Mouse (Mus musculus): Measurements from ENCODE around the gene Vmn1r210. TPM values are rescaled to one million over a fixed set of nuclear protein-coding genes. Genes with fewer than 3 reads are reported as not detected.
"Not testable (repeated sequence)": the region's sequence is repeated elsewhere in the genome, so short reads cannot be mapped to it uniquely, and the experiment has no call there.

The Vmn1r210 gene
- not detected in 2 replicates for total RNA-seq (2015; ENCODE audit: low replicate concordance)
- not detected in 2 replicates for total RNA-seq (2017; ENCODE audit: low replicate concordance)

- no peak for ATAC-seq (replicated peaks; ENCODE audit: low FRiP score, poor library complexity, severe bottlenecking)
These were observed at the start of gene Vmn1r210 for GRCm38 (mm10) chr13:22831248-22831647. TSS of gene Vmn1r210 (minus strand) at chr13:22831348.

GRCm38 (mm10) chr13:22879257-22879656, 48.1 kb upstream of the Vmn1r210 start:
- ATAC-seq (replicated peaks; ENCODE audit: low FRiP score, poor library complexity, severe bottlenecking) = no peak

- ATAC-seq (replicated peaks; ENCODE audit: low FRiP score, poor library complexity, severe bottlenecking) = no peak
These were observed 26.3 kb upstream of the Vmn1r210 start, which contains the start of gene Vmn1r211 for GRCm38 (mm10) chr13:22857461-22857860. TSS of gene Vmn1r211 (minus strand) at chr13:22857561.

- ATAC-seq (replicated peaks; ENCODE audit: low FRiP score, poor library complexity, severe bottlenecking) = no peak
These were observed 23.6 kb upstream of the Vmn1r210 start for GRCm38 (mm10) chr13:22854760-22855159.

- ATAC-seq (replicated peaks; ENCODE audit: low FRiP score, poor library complexity, severe bottlenecking) = no peak
These were observed 15.7 kb upstream of the Vmn1r210 start for GRCm38 (mm10) chr13:22846798-22847197.

GRCm38 (mm10) chr13:22844304-22844703, 13.2 kb upstream of the Vmn1r210 start:
- ATAC-seq (replicated peaks; ENCODE audit: low FRiP score, poor library complexity, severe bottlenecking) = not testable (repeated sequence)

- not testable (repeated sequence) for ATAC-seq (replicated peaks; ENCODE audit: low FRiP score, poor library complexity, severe bottlenecking)
These were observed 1.8 kb downstream of the Vmn1r210 start for GRCm38 (mm10) chr13:22829395-22829794.

- ATAC-seq (replicated peaks; ENCODE audit: low FRiP score, poor library complexity, severe bottlenecking) = not testable (repeated sequence)
These were observed 9.5 kb downstream of the Vmn1r210 start for GRCm38 (mm10) chr13:22821601-22822000.

- ATAC-seq (replicated peaks; ENCODE audit: low FRiP score, poor library complexity, severe bottlenecking) = not testable (repeated sequence)
These were observed 21.6 kb downstream of the Vmn1r210 start, which contains the start of gene Vmn1r209 for GRCm38 (mm10) chr13:22809582-22809981. TSS of gene Vmn1r209 (minus strand) at chr13:22809682.

GRCm38 (mm10) chr13:22788096-22788495, 43.1 kb downstream of the Vmn1r210 start:
- ATAC-seq (replicated peaks; ENCODE audit: low FRiP score, poor library complexity, severe bottlenecking) = not testable (repeated sequence)

GRCm38 (mm10) chr13:22784159-22784558, 47.0 kb downstream of the Vmn1r210 start:
- not testable (repeated sequence) for ATAC-seq (replicated peaks; ENCODE audit: low FRiP score, poor library complexity, severe bottlenecking)

- not testable (repeated sequence) for ATAC-seq (replicated peaks; ENCODE audit: low FRiP score, poor library complexity, severe bottlenecking)
These were observed 53.8 kb downstream of the Vmn1r210 start, which contains the start of gene Vmn1r208 for GRCm38 (mm10) chr13:22777300-22777699. TSS of gene Vmn1r208 (minus strand) at chr13:22777400.

Other genes starting within 250 kb of the Vmn1r210 start
- gene Vmn1r205, start 238.3 kb downstream of the Vmn1r210 start, total RNA-seq (2015; ENCODE audit: low replicate concordance) = not detected in 2 replicates
- not detected in 2 replicates for gene Vmn1r205, start 238.3 kb downstream of the Vmn1r210 start, total RNA-seq (2017; ENCODE audit: low replicate concordance)
- not detected in 2 replicates for gene Vmn1r206, start 207.1 kb downstream of the Vmn1r210 start, total RNA-seq (2015; ENCODE audit: low replicate concordance)
- gene Vmn1r206, start 207.1 kb downstream of the Vmn1r210 start, total RNA-seq (2017; ENCODE audit: low replicate concordance) = not detected in 2 replicates
- not detected in 2 replicates for gene Vmn1r207-ps, start 101.7 kb downstream of the Vmn1r210 start, total RNA-seq (2015; ENCODE audit: low replicate concordance)
- gene Vmn1r207-ps, start 101.7 kb downstream of the Vmn1r210 start, total RNA-seq (2017; ENCODE audit: low replicate concordance) = not detected in 2 replicates
- not detected in 2 replicates for gene Vmn1r208, start 53.9 kb downstream of the Vmn1r210 start, total RNA-seq (2015; ENCODE audit: low replicate concordance)
- gene Vmn1r208, start 53.9 kb downstream of the Vmn1r210 start, total RNA-seq (2017; ENCODE audit: low replicate concordance) = not detected in 2 replicates
- gene Vmn1r209, start 21.7 kb downstream of the Vmn1r210 start, total RNA-seq (2015; ENCODE audit: low replicate concordance) = not detected in 2 replicates
- gene Vmn1r209, start 21.7 kb downstream of the Vmn1r210 start, total RNA-seq (2017; ENCODE audit: low replicate concordance) = not detected in 2 replicates
- gene Vmn1r211, start 26.2 kb upstream of the Vmn1r210 start, total RNA-seq (2015; ENCODE audit: low replicate concordance) = not detected in 2 replicates
- gene Vmn1r211, start 26.2 kb upstream of the Vmn1r210 start, total RNA-seq (2017; ENCODE audit: low replicate concordance) = not detected in 2 replicates
- gene Vmn1r212, start 52.9 kb upstream of the Vmn1r210 start, total RNA-seq (2015; ENCODE audit: low replicate concordance) = not detected in 2 replicates
- gene Vmn1r212, start 52.9 kb upstream of the Vmn1r210 start, total RNA-seq (2017; ENCODE audit: low replicate concordance) = not detected in 2 replicates
- not detected in 2 replicates for gene Vmn1r213, start 176.3 kb upstream of the Vmn1r210 start, total RNA-seq (2015; ENCODE audit: low replicate concordance)
- not detected in 2 replicates for gene Vmn1r213, start 176.3 kb upstream of the Vmn1r210 start, total RNA-seq (2017; ENCODE audit: low replicate concordance)
- not detected in 2 replicates for gene Vmn1r214, start 199.1 kb upstream of the Vmn1r210 start, total RNA-seq (2015; ENCODE audit: low replicate concordance)
- gene Vmn1r214, start 199.1 kb upstream of the Vmn1r210 start, total RNA-seq (2017; ENCODE audit: low replicate concordance) = not detected in 2 replicates
- not detected in 2 replicates for gene Vmn1r215, start 236.7 kb upstream of the Vmn1r210 start, total RNA-seq (2015; ENCODE audit: low replicate concordance)
- not detected in 2 replicates for gene Vmn1r215, start 236.7 kb upstream of the Vmn1r210 start, total RNA-seq (2017; ENCODE audit: low replicate concordance)

Measured in erythroid progenitor cell, adult 5-6 weeks (primary cell).